Mouse (Mus musculus) hindbrain, postnatal 0 days (tissue): ENCODE data around the gene Galnt13. TPM values are rescaled to one million over a fixed set of nuclear protein-coding genes. Genes with fewer than 3 reads are reported as not detected.

Source experiments
- ATAC-seq: fragments of 200-750 bp; cut with Nextera tagmentation; 2 replicates; pipeline ENCODE4 v1.8.0; 2017; ENCODE audit warnings: mild to moderate bottlenecking, moderate TSS enrichment, moderate library complexity
- DNase-seq: peaks from one replicate; pipeline ENCODE4 v3.0.0-alpha.2; 2015; ENCODE audit warnings: low spot score
- H3K27ac ChIP-seq: fragments of 300-500 bp; sonication (generic); 2 replicates; pipeline ENCODE4 v1.5.1; 2014; ENCODE audit warnings: mild to moderate bottlenecking
- H3K27me3 ChIP-seq: fragments of 300-500 bp; sonication (generic); 2 replicates; pipeline ENCODE4 v1.6.1; 2014; ENCODE audit warnings: low read length, mixed read lengths; ENCODE audit not compliant: insufficient read depth
- H3K36me3 ChIP-seq: fragments of 300-500 bp; sonication (generic); 2 replicates; pipeline ENCODE4 v1.6.1; 2014; ENCODE audit warnings: low read length, mixed read lengths; ENCODE audit not compliant: insufficient read depth
- H3K4me1 ChIP-seq: fragments of 300-500 bp; sonication (generic); 2 replicates; pipeline ENCODE4 v1.6.1; 2014; ENCODE audit warnings: antibody characterized with exemption, low read length, mixed read lengths; ENCODE audit not compliant: insufficient read depth
- H3K4me2 ChIP-seq: fragments of 300-500 bp; sonication (generic); 2 replicates; pipeline ENCODE4 v1.6.1; 2014; ENCODE audit warnings: low read depth, mild to moderate bottlenecking, low read length, moderate library complexity, mixed read lengths
- H3K4me3 ChIP-seq: fragments of 300-500 bp; sonication (generic); 2 replicates; pipeline ENCODE4 v1.5.1; 2014; ENCODE audit warnings: low read length
- H3K9ac ChIP-seq: fragments of 300-500 bp; sonication (generic); replicated peaks from 2 replicates; pipeline ENCODE4 v1.6.1; 2014; ENCODE audit warnings: mild to moderate bottlenecking, low read length, moderate library complexity, mixed read lengths
- H3K9me3 ChIP-seq: fragments of 300-500 bp; sonication (generic); 2 replicates; pipeline ENCODE4 v1.6.1; 2016; ENCODE audit warnings: low read length, mixed read lengths
- CTCF ChIP-seq: IDR thresholded peaks from 2 replicates; pipeline ENCODE4 v1.5.1; 2016; ENCODE audit warnings: antibody characterized with exemption, control low read depth, low read depth
- WGBS: fragments of 180-500 bp; shearing (Covaris S2); extraction: QIAGEN DNeasy Blood & Tissue Kit; methylation state at CpG from one replicate; pipeline ENCODE4 v1.1.7; 2014; 5-methylcytosine and 5-hydroxymethylcytosine counted together
- polyA plus RNA-seq: library from polyadenylated mRNA; unstranded; fragments of >200 nt; fragmentation: Nextera tagmentation; extraction: Ambion mirVana; gene quantifications from 2 replicates; pipeline ENCODE4 v1.2.1, GENCODE M21; 2015
- total RNA-seq: library from RNA; depleted of rRNA; stranded (reverse); fragments of >200 nt; gene quantifications from 2 replicates; pipeline ENCODE4 v1.2.3, GENCODE M21; 2014

Gene Galnt13
- total and polyA plus RNA-seq, 2 experiments from 2014 or later, result 12.3 to 18.2 TPM

DNA sequence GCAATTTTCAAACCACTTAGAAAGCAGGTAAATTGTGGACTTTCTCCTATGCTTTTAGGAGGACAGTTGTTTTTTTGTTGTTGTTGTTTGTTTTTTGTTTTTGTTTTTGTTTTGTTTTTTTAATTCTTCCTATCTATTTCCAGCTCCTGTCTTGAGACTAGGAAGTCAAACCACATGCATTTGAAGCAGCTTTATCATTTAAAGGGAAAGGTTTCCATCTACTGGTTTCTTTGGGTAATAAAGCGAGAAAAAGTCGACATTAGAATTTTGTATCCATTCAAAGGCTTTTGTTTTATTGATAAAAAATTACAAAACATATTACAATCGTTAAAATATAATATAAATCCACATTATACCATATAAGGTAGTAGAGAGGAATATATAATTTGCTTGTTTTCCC, 598.5 kb downstream of the Galnt13 start:
- peak; percentile 50 for TF ChIP-seq CTCF
- 56% methylated on average over 3 of the region's 3 CpGs for WGBS
- Histone ChIP-seq H3K9ac (no peak overlapping the region), H3K9me3 (no peaks in the 10 kb centered on the region), H3K36me3 (no peaks in the 10 kb centered on the region), H3K4me1 (no peaks in the 10 kb centered on the region), H3K4me3 (no peak overlapping the region), H3K27ac (no peak overlapping the region), H3K27me3 (no peaks in the 10 kb centered on the region), H3K4me2 (no peak overlapping the region)
- peak; percentile 61 for DNase-seq
- ATAC-seq, result no peak

DNA sequence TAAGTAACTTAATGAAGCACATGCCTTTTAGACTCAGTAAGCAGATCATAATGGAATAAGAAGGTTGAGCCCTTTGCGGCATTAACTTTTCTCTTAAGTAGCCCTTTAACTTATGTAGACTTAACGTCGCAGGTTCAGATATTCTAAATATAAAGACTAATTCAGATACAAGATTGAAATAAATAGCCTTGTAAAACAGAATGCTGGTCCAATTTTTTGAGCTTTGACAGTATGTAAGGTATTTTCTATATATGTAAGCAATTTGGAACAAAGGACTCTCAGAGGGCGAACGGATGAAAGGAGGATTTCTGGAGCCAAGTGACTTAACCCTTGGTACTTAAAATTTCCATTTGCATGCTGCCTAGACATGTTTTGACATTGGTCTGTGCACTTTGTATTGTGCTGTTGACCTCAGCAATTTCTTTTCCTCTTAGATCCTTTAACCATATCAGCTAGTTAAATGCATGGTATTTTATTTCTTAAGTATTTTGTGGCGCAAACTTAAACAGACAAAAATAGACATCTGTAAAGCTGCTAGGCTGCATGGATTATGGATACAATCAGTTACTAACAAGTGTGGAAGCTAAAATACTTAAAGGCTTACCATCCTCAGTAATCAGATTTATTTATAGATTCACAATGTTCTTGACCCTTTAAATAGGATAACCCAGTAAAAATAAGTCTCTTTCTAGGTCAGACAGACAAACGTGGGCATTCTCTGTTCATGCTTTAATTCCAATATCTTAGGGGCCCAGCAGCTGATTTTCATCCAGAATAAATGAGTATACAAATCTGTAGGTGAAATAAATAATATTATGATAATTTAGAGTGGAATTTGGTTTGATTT, 629.6 kb downstream of the Galnt13 start:
- H3K9me3 ChIP-seq, result no peaks in the 10 kb centered on the region
- no peaks in the 10 kb centered on the region for H3K27me3 ChIP-seq
- H3K27ac ChIP-seq, result no peak overlapping the region
- H3K36me3 ChIP-seq, result no peaks in the 10 kb centered on the region
- 53% methylated on average over 7 of the region's 7 CpGs for WGBS
- no peak overlapping the region for H3K4me2 ChIP-seq
- H3K4me3 ChIP-seq, result no peak overlapping the region
- TF ChIP-seq CTCF, result no peak
- no peak for ATAC-seq
- no peaks in the 10 kb centered on the region for H3K4me1 ChIP-seq
- no peak overlapping the region for H3K9ac ChIP-seq
- DNase-seq, result no peak

DNA sequence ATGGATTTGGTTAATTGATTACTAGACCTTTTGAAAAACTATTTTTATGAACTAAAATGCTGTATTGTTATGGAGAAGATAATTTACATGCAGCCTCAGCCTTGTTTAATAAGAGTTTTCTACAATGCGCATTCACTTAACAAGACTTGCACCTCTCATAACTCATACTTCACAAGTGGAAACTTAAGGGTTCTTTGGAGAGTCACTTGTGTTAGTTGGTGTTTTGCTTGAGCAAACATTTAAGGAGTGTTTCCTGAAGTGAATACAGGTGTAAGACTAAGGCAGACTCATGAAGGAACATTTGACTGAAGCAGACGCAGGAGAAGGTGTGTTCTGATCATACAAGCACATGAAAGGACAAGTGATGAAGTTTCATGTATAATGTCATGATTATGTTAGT, 649.5 kb downstream of the Galnt13 start:
- Histone ChIP-seq H3K9ac (no peak overlapping the region), H3K27ac (no peak overlapping the region), H3K9me3 (no peaks in the 10 kb centered on the region), H3K4me2 (no peak overlapping the region), H3K36me3 (no peaks in the 10 kb centered on the region), H3K4me1 (no peaks in the 10 kb centered on the region), H3K27me3 (no peaks in the 10 kb centered on the region), H3K4me3 (no peak overlapping the region)
- TF ChIP-seq CTCF, result no peak
- 94% methylated on average over 2 of the region's 2 CpGs for WGBS
- DNase-seq, result no peak
- no peak for ATAC-seq

DNA sequence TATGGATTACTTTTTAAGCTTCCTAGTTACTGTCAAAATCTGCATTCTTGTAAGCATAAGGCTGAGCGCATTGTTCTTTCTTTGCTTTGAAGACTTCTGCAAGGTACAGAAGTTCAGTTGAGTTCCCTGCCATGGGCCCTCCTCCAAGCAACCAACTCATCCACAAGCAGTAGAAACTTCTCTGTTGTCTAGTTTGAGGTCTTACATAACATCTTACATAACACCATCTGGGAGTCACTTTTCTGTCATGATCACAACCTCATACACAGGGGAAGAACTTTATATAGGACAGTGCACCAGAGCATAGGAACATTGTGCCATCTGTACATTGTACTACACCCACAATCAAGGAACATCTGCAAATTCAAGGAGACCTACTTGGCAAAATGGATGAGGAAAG, 651.9 kb downstream of the Galnt13 start:
- no peaks in the 10 kb centered on the region for H3K4me1 ChIP-seq
- ATAC-seq (no peak), DNase-seq (no peak)
- H3K36me3 ChIP-seq, result no peaks in the 10 kb centered on the region
- no peaks in the 10 kb centered on the region for H3K27me3 ChIP-seq
- no peak overlapping the region for H3K9ac ChIP-seq
- H3K27ac ChIP-seq, result no peak overlapping the region
- no peaks in the 10 kb centered on the region for H3K9me3 ChIP-seq
- no peak overlapping the region for H3K4me2 ChIP-seq
- WGBS, result 97% methylated on average over 1 of the region's 1 CpGs
- no peak overlapping the region for H3K4me3 ChIP-seq
- no peak for TF ChIP-seq CTCF

DNA sequence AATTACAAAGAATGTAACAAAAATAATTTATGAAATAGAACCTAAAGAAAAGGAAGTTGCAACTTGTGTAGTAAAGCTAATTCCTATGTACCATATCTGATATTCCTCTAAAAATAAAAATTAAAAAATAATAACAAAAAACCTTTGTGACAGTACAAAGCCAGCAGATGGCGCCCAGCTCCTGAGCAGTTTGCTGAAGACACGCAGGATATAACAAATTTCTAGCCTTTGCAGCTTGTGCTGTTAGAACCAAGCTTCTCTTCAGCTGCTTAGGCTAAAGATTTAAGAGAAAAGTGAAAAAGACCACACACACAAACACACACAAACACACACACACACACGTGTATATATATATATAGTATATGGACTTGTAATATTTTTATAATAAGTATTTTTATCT, 654.2 kb downstream of the Galnt13 start:
- Histone ChIP-seq H3K4me2 (no peak overlapping the region), H3K9me3 (no peaks in the 10 kb centered on the region), H3K4me1 (no peaks in the 10 kb centered on the region), H3K4me3 (no peak overlapping the region), H3K9ac (no peak overlapping the region), H3K27ac (no peak overlapping the region), H3K27me3 (no peaks in the 10 kb centered on the region), H3K36me3 (no peaks in the 10 kb centered on the region)
- peak; percentile 84 for DNase-seq
- WGBS, result 19% methylated on average over 3 of the region's 3 CpGs
- peak; percentile 74 for TF ChIP-seq CTCF
- 0 out of 2 replicates have a peak, but pooled peaks have one; percentile 50 for ATAC-seq

GRCm38 (mm10) chr2:55091495-55091894, 655.4 kb downstream of the Galnt13 start:
- Histone ChIP-seq H3K4me2 (no peak overlapping the region), H3K9me3 (no peaks in the 10 kb centered on the region), H3K9ac (no peak overlapping the region), H3K27ac (no peak overlapping the region), H3K36me3 (no peaks in the 10 kb centered on the region), H3K27me3 (no peaks in the 10 kb centered on the region), H3K4me3 (no peak overlapping the region), H3K4me1 (no peaks in the 10 kb centered on the region)
- peak; percentile 92 for ATAC-seq
- 8% methylated on average over 4 of the region's 4 CpGs for WGBS
- no peak for TF ChIP-seq CTCF
- peak; percentile 43 for DNase-seq

DNA sequence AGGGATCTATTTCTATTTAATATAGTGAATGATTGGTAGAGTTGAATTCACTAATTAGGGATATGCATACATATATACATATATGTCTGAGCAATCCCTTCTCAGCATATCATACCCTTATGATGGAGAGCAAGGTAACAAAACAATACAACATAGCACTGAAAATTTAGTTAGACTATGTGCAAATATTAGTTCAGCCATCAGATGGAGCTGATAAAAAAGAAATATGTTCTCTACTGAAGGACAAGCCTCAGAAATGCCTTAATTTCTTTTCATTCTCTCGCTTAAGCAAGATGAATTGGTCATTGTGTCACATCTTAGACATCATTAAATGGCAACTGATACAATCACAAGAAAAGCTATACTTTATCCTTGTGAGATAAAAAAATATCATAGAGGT, 663.0 kb downstream of the Galnt13 start:
- 68% methylated on average over 1 of the region's 1 CpGs for WGBS
- no peak overlapping the region for H3K9ac ChIP-seq
- peak; percentile 42 for DNase-seq

More for the DNA sequence above, 663.0 kb downstream of the Galnt13 start:
- peak; percentile 39; the same call in 1 of the 2 replicates for TF ChIP-seq CTCF
- H3K4me2 ChIP-seq, result no peak overlapping the region
- no peaks in the 10 kb centered on the region for H3K36me3 ChIP-seq
- H3K27me3 ChIP-seq, result no peaks in the 10 kb centered on the region
- no peak for ATAC-seq
- no peaks in the 10 kb centered on the region for H3K9me3 ChIP-seq
- H3K27ac ChIP-seq, result no peak overlapping the region
- no peaks in the 10 kb centered on the region for H3K4me1 ChIP-seq
- H3K4me3 ChIP-seq, result no peak overlapping the region
